Mouse (Mus musculus) neural tube, embryonic 15.5 days (tissue): ENCODE measurements around the gene Epas1. TPM values are rescaled to one million over a fixed set of nuclear protein-coding genes. Genes with fewer than 3 reads are reported as not detected.

Experiments used
- polyA plus RNA-seq: library from polyadenylated mRNA; unstranded; fragments of >200 nt; fragmentation: Nextera tagmentation; extraction: Ambion mirVana; gene quantifications from 2 replicates; pipeline ENCODE4 v1.2.1, GENCODE M21; 2015

Gene Epas1
- polyA plus RNA-seq, 1 experiment from 2014 or later = 4.5 TPM

Other genes with a start within 250 kb of the Epas1 start
- 0.46 and 0.49 TPM in 2 replicates for gene Gm10309, start 248.5 kb upstream of the Epas1 start, polyA plus RNA-seq
- gene Tmem247, start 163.6 kb downstream of the Epas1 start, polyA plus RNA-seq = not detected in 2 replicates
- gene Atp6v1e2, start 194.2 kb downstream of the Epas1 start, polyA plus RNA-seq = not detected in 2 replicates
- 7.8 and 8.7 TPM in 2 replicates for gene Rhoq, start 209.4 kb downstream of the Epas1 start, polyA plus RNA-seq